Mouse (Mus musculus) adrenal gland, postnatal 36 days (tissue): ENCODE data around the gene Mup15. TPM values are rescaled to one million over a fixed set of nuclear protein-coding genes. Genes with fewer than 3 reads are reported as not detected.
"Not testable (repeated sequence)": the region's sequence is repeated elsewhere in the genome, so short reads cannot be mapped to it uniquely, and the experiment has no call there.

ENCODE experiments used
- DNase-seq, 2 experiments: peaks; one replicate each; pipeline ENCODE4 v3.0.0; 2021; ENCODE audit warnings: mixed read lengths in 1 of 2
- long read RNA-seq, 2 experiments: library from polyadenylated mRNA; stranded (forward); transcript quantifications; one replicate each; pipeline ENCODE4 v2.0.0; 2021; ENCODE audit warnings: borderline sequencing depth in 2 of 2
- total RNA-seq, 2 experiments: library from RNA; stranded (reverse); gene quantifications; 2 replicates each; pipeline ENCODE4 v1.2.3; 2021

The Mup15 gene
- total RNA-seq, result not detected
- long read RNA-seq, experiment 1, result 0 reads
- long read RNA-seq, experiment 2, partial matches to known transcripts, result 2 of 4 reads
- long read RNA-seq, experiment 2, other reads (novel, unspliced or antisense), result 0 of 4 reads

- not testable (repeated sequence) for DNase-seq
These were observed at the start of gene Mup15 for GRCm38 (mm10) chr4:61439643-61440042. TSS of gene Mup15 (minus strand) at chr4:61439743.

Other genes starting within 250 kb of the Mup15 start
- under 1 TPM in 1 of 2 experiments, not detected in 1; 0.36 TPM for gene Mup13, start 211.5 kb downstream of the Mup15 start, total RNA-seq
- gene Mup14, start 135.7 kb downstream of the Mup15 start, total RNA-seq, result 1 to 10 TPM in 1 of 2 experiments, not detected in 1; 5.6 TPM
- not detected for gene Mup16, start 79.8 kb upstream of the Mup15 start, total RNA-seq
- under 1 TPM in 1 of 2 experiments, not detected in 1; 0.56 TPM for gene Mup17, start 156.1 kb upstream of the Mup15 start, total RNA-seq
- gene Mup18, start 234.4 kb upstream of the Mup15 start, total RNA-seq, result under 1 TPM; 0.40 to 0.96 TPM